21 mouse cellular contexts compared by ENCODE assay signal in genomic region chr11:120063326-120063725, GRCm38 (mm10). TPM values are rescaled to one million over a fixed set of nuclear protein-coding genes. Genes with fewer than 3 reads are reported as not detected.
"Had no signal": no experiment of that assay in that cellular context is flagged by ENCODE, and none has a peak within 500 bp of the region (broad histone marks: within the 10 kb centered on the region; RNA-seq: fewer than 3 reads in every experiment).

No protein-coding gene starts in this region.

- H3K27me3 ChIP-seq: lung, embryonic 15.5 days; midbrain, embryonic 12.5 days; neural tube, embryonic 13.5 days; neural tube, embryonic 15.5 days had no signal

- H3K9ac ChIP-seq: lung, embryonic 15.5 days; midbrain, embryonic 12.5 days; neural tube, embryonic 13.5 days; neural tube, embryonic 15.5 days had no signal

- DNase-seq: lung, adult 2 months; lung, postnatal 14 days; lung, postnatal 36 days; midbrain, embryonic 14.5 days; retina, postnatal 1 day; right cerebral cortex, adult 18-20 months; right cerebral cortex, postnatal 25 days; right cerebral cortex, postnatal 4 days; spleen, adult 18-20 months; thymus, adult 2 months; thymus, postnatal 25 days; thymus, postnatal 4 days had no signal

- H3K27ac ChIP-seq: lung, embryonic 15.5 days; midbrain, embryonic 10.5 days; midbrain, embryonic 12.5 days; neural tube, embryonic 13.5 days; neural tube, embryonic 15.5 days had no signal

- H3K4me2 ChIP-seq: lung, embryonic 15.5 days; midbrain, embryonic 12.5 days; neural tube, embryonic 13.5 days; neural tube, embryonic 15.5 days had no signal

- H3K4me1 ChIP-seq: lung, embryonic 15.5 days; midbrain, embryonic 12.5 days; neural tube, embryonic 13.5 days; neural tube, embryonic 15.5 days had no signal

- H3K4me3 ChIP-seq: lung, embryonic 15.5 days; midbrain, embryonic 10.5 days; midbrain, embryonic 12.5 days; myocyte; neural tube, embryonic 13.5 days; neural tube, embryonic 15.5 days had no signal

- ATAC-seq: lung, postnatal 0 days; midbrain, embryonic 16.5 days had no signal

- H3K9me3 ChIP-seq: lung, embryonic 15.5 days; midbrain, embryonic 10.5 days; midbrain, embryonic 12.5 days; neural tube, embryonic 13.5 days; neural tube, embryonic 15.5 days had no signal

RNA-seq across cellular contexts. Expression of gene Aatk, which starts 16.4 kb away (rescaled TPM):
- total RNA-seq: megakaryocyte-erythroid progenitor cell, adult 5-6 weeks had no signal
